10 mouse cellular contexts compared by ENCODE assay signal in genomic region chr5:66756821-66757705, GRCm38 (mm10). TPM values are rescaled to one million over a fixed set of nuclear protein-coding genes. Genes with fewer than 3 reads are reported as not detected.
DNase-seq lines count a peak whose midpoint lies in the region; ATAC-seq lines count a peak whose summit lies in the region.
"Had no signal": no experiment of that assay in that cellular context is flagged by ENCODE, and none has a peak within 500 bp of the region (broad histone marks: within the 10 kb centered on the region; RNA-seq: fewer than 3 reads in every experiment).

No protein-coding gene starts in this region.

- peaks cover 16% of the 10 kb centered on the region for H3K4me1 ChIP-seq in forebrain, embryonic 12.5 days
- peaks cover 15% of the 10 kb centered on the region for H3K4me1 ChIP-seq in midbrain, embryonic 14.5 days (ENCODE audit: control insufficient read depth, insufficient read depth, low read length)

- no peaks in the 10 kb centered on the region for H3K36me3 ChIP-seq in forebrain, embryonic 12.5 days (replicated peaks)
- H3K36me3 ChIP-seq in midbrain, embryonic 14.5 days (ENCODE audit: control insufficient read depth, insufficient read depth, low read length), result no peaks in the 10 kb centered on the region
- H3K36me3 ChIP-seq: embryonic facial prominence, embryonic 12.5 days had no signal

- 73% methylated on average over 10 of the region's 10 CpGs for WGBS in forebrain, embryonic 12.5 days
- 63% methylated on average over 10 of the region's 10 CpGs for WGBS in midbrain, embryonic 14.5 days

- H3K27me3 ChIP-seq in forebrain, embryonic 12.5 days, result no peaks in the 10 kb centered on the region
- H3K27me3 ChIP-seq in midbrain, embryonic 14.5 days (ENCODE audit: control insufficient read depth, insufficient read depth, low read length), result no peaks in the 10 kb centered on the region
- H3K27me3 ChIP-seq: embryonic facial prominence, embryonic 12.5 days had no signal

- no peak overlapping the region for H3K9ac ChIP-seq in forebrain, embryonic 12.5 days
- no peak overlapping the region for H3K9ac ChIP-seq in midbrain, embryonic 14.5 days (replicated peaks; ENCODE audit: low read length)
- H3K9ac ChIP-seq: embryonic facial prominence, embryonic 12.5 days had no signal

- no peak overlapping the region for H3K4me3 ChIP-seq in forebrain, embryonic 12.5 days (replicated peaks)
- no peak overlapping the region for H3K4me3 ChIP-seq in midbrain, embryonic 14.5 days (replicated peaks; ENCODE audit: low read depth, low read length)
- H3K4me3 ChIP-seq: embryonic facial prominence, embryonic 12.5 days had no signal

- H3K27ac ChIP-seq in forebrain, embryonic 12.5 days, result peak overlapping the region; percentile 47; the same call in 1 of the 2 replicates
- peak overlapping the region; percentile 70 for H3K27ac ChIP-seq in midbrain, embryonic 14.5 days (replicated peaks; ENCODE audit: low read depth, low read length)
- H3K27ac ChIP-seq: embryonic facial prominence, embryonic 12.5 days had no signal

- H3K4me2 ChIP-seq in forebrain, embryonic 12.5 days, result no peak overlapping the region
- no peak overlapping the region for H3K4me2 ChIP-seq in midbrain, embryonic 14.5 days (ENCODE audit: low read length)
- H3K4me2 ChIP-seq: embryonic facial prominence, embryonic 12.5 days had no signal

- H3K9me3 ChIP-seq in forebrain, embryonic 12.5 days, result no peaks in the 10 kb centered on the region
- no peaks in the 10 kb centered on the region for H3K9me3 ChIP-seq in midbrain, embryonic 14.5 days (ENCODE audit: control insufficient read depth, low read length)
- H3K9me3 ChIP-seq: embryonic facial prominence, embryonic 12.5 days had no signal

- peak; percentile 87 for ATAC-seq in forebrain, embryonic 12.5 days (ENCODE audit: low FRiP score)
- peak; percentile 68; the same call in 1 of the 2 replicates for ATAC-seq in midbrain, embryonic 14.5 days (ENCODE audit: low FRiP score, low TSS enrichment)

- DNase-seq in frontal cortex, postnatal 36 days (ENCODE audit: low spot score in 2 of 2), result peak; percentile 35 to 45
- no peak for DNase-seq in frontal cortex, postnatal 10 days (ENCODE audit: low spot score in 2 of 2)
- DNase-seq in 3T3-L1 (ENCODE audit: low read depth, low spot score), result peak; percentile 65
- DNase-seq in midbrain, embryonic 14.5 days, result peak; percentile 83
- DNase-seq in testis, postnatal 10 days (ENCODE audit: low spot score), result no peak
- DNase-seq in ovary, postnatal 14 days (ENCODE audit: low spot score), result no peak
- no peak for DNase-seq in ovary, adult 18-20 months (ENCODE audit: low spot score)
- DNase-seq: lung, adult 18-20 months had no signal

RNA-seq across cellular contexts. Expression of gene Limch1, which starts 11.4 kb away (rescaled TPM):
- 35.3 and 38.2 TPM in 2 replicates for polyA plus RNA-seq in forebrain, embryonic 12.5 days (2016; fragmentation: Nextera tagmentation; extraction: Ambion mirVana)
- polyA plus RNA-seq in midbrain, embryonic 14.5 days (2014; fragmentation: Nextera tagmentation; extraction: Ambion mirVana), result 53.6 and 56.5 TPM in 2 replicates

Comparison
In these comparisons a context has a peak if more than half of its experiments do, and no peak if none do; other contexts are left out.
1. DNase-seq: peak in frontal cortex, postnatal 36 days (2 of 2), 3T3-L1 (single experiment) and midbrain, embryonic 14.5 days (single experiment); none in frontal cortex, postnatal 10 days (0 of 2), testis, postnatal 10 days (single experiment), ovary, postnatal 14 days (single experiment) and ovary, adult 18-20 months (single experiment).